Mouse (Mus musculus): ENCODE measurements around the gene Prrc2b.

DNA sequence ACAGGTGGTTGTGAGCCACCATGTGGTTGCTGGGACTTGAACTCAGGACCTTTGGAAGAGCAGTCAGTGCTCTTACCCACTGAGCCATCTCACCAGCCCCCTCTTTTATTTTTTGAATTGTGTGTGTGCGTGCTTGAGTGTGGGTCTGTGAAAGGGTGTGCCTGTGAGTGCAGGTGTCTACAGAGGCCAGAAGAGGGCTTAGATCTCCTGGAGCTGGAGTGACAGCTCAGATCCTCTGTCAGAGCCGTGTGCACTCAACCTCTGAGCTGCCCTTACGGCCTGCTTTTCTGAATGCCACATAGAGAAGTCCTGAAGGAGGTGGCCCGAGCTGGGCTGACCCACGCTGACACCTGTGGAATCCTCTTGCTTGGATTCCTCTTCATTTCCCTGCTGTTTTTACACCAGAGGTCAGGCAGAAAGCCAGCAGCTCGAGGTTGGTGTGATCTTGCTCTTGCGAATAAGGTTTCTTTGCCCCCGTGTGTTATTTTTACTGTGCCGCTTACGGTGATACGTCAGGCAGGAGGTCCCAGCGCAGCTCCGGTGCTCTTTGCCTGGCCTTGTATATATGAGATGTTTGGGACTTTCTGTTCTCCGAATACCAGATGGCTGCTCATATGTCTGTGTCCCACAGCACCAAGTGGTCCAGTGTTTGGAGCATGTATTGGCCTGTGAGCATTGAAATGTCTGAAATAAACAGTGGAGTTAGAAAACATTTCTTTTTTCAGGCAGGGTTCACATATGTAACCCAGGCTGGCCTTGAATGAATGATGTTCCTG is 21.0 kb downstream of the Prrc2b start:
- no peak for TF ChIP-seq CTCF (IDR thresholded peaks at IDR 0.05)
- no peak for TF ChIP-seq POLR2A (IDR thresholded peaks at IDR 0.05; ENCODE audit: insufficient read depth, low read depth, low read length)
- TF ChIP-seq EP300 (IDR thresholded peaks at IDR 0.05; ENCODE audit: insufficient read depth, low read depth, low read length) = no peak
